Mouse (Mus musculus) stomach, postnatal 0 days (tissue): ENCODE data around the gene Ifitm6. TPM values are rescaled to one million over a fixed set of nuclear protein-coding genes. Genes with fewer than 3 reads are reported as not detected.
"Not testable (repeated sequence)": the region's sequence is repeated elsewhere in the genome, so short reads cannot be mapped to it uniquely, and the experiment has no call there.

ENCODE experiments used
- ATAC-seq: fragments of 200-750 bp; cut with Nextera tagmentation; 2 replicates; pipeline ENCODE4 v1.8.0; 2017; ENCODE audit not compliant: low FRiP score, low TSS enrichment
- DNase-seq: peaks from one replicate; pipeline ENCODE4 v3.0.0-alpha.2; 2016; ENCODE audit warnings: low spot score
- H3K27ac ChIP-seq: fragments of 300-500 bp; sonication (generic); replicated peaks from 2 replicates; pipeline ENCODE4 v1.5.1; 2014; ENCODE audit warnings: mild to moderate bottlenecking, control low read depth
- H3K27me3 ChIP-seq: fragments of 300-500 bp; sonication (generic); 2 replicates; pipeline ENCODE4 v1.6.1; 2014; ENCODE audit warnings: low read length; ENCODE audit not compliant: control insufficient read depth, insufficient read depth
- H3K36me3 ChIP-seq: fragments of 300-500 bp; sonication (generic); 2 replicates; pipeline ENCODE4 v1.6.1; 2014; ENCODE audit warnings: low read length, mixed read lengths; ENCODE audit not compliant: control insufficient read depth, insufficient read depth
- H3K4me1 ChIP-seq: fragments of 300-500 bp; sonication (generic); replicated peaks from 2 replicates; pipeline ENCODE4 v1.6.1; 2014; ENCODE audit warnings: antibody characterized with exemption; ENCODE audit not compliant: control insufficient read depth, insufficient read depth
- H3K4me2 ChIP-seq: fragments of 300-500 bp; sonication (generic); replicated peaks from 2 replicates; pipeline ENCODE4 v1.6.1; 2014; ENCODE audit warnings: low read depth, mild to moderate bottlenecking, control low read depth, moderate library complexity
- H3K4me3 ChIP-seq: fragments of 300-500 bp; sonication (generic); 2 replicates; pipeline ENCODE4 v1.5.1; 2014; ENCODE audit warnings: low read depth, low read length, control low read depth
- H3K9ac ChIP-seq: fragments of 300-500 bp; sonication (generic); 2 replicates; pipeline ENCODE4 v1.6.1; 2014; ENCODE audit warnings: mild to moderate bottlenecking, low read length, control low read depth, mixed read lengths
- H3K9me3 ChIP-seq: fragments of 300-500 bp; sonication (generic); 2 replicates; pipeline ENCODE4 v1.6.1; 2016; ENCODE audit warnings: low read length; ENCODE audit not compliant: control insufficient read depth
- CTCF ChIP-seq: IDR thresholded peaks from 2 replicates; pipeline ENCODE4 v1.5.1; 2016; ENCODE audit warnings: antibody characterized with exemption, low read depth, mild to moderate bottlenecking, moderate library complexity
- EP300 ChIP-seq: optimal IDR thresholded peaks from 2 replicates; pipeline ENCODE3; 2016; ENCODE audit warnings: antibody characterized with exemption
- WGBS: fragments of 180-500 bp; shearing (Covaris S2); extraction: QIAGEN DNeasy Blood & Tissue Kit; methylation state at CpG from one replicate; pipeline ENCODE4 v1.1.7; 2014; 5-methylcytosine and 5-hydroxymethylcytosine counted together
- polyA plus RNA-seq: library from polyadenylated mRNA; unstranded; fragments of >200 nt; fragmentation: Nextera tagmentation; extraction: Ambion mirVana; gene quantifications from 2 replicates; pipeline ENCODE4 v1.2.1, GENCODE M21; 2015

The Ifitm6 gene
- polyA plus RNA-seq, 1 experiment from 2014 or later = 0.40 TPM

DNA sequence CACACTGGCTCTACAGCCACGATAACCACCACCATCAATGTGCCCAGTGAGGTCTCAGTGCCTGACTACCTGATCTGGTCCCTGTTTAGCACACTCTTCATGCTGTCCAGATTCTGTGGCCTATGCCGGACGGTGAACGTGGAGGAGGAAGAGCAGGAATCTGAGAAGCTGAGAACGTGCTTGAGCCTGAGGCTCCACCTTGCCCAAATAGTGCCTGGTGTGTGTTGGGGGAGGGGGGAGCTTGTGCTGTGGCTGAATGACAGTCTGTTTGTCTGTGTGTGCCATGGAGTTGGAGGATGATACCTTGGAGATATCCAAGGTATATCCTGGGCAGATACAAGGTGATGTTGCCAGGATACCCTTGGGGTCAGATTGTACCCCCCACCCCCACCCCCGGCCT, 27.5 kb downstream of the Ifitm6 start:
- Histone ChIP-seq H3K27ac (no peak overlapping the region), H3K9ac (no peak overlapping the region), H3K4me3 (no peak overlapping the region), H3K4me2 (no peak overlapping the region), H3K4me1 (no peaks in the 10 kb centered on the region; the same call in 1 of the 2 replicates), H3K36me3 (no peaks in the 10 kb centered on the region), H3K9me3 (no peaks in the 10 kb centered on the region), H3K27me3 (no peaks in the 10 kb centered on the region)
- ATAC-seq (peak; percentile 66), DNase-seq (peak; percentile 47)
- TF ChIP-seq EP300 = no peak
- TF ChIP-seq CTCF = no peak
- 40% methylated on average over 6 of the region's 6 CpGs for WGBS

DNA sequence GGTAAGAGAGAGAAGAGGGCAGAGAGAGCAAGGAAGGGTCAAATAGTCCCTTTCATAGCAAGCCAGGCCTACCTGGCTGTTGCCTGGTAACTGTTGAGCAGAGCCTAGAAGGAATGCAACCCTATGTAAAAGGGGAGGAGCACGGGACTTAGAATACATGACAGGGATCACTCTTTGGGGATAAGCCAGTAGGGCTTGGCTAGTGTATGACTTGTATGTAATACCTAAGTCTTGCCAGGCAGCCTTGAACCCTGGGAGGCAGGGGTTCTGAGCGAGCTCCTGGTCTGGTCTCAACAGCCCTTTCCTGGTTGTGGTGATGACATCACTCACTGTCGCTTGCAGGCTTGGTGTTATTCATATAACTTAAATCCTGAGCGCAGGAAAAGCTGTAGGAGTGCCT, 28.7 kb downstream of the Ifitm6 start:
- no peaks in the 10 kb centered on the region for H3K36me3 ChIP-seq
- H3K4me1 ChIP-seq = no peaks in the 10 kb centered on the region; the same call in 1 of the 2 replicates
- WGBS = 78% methylated on average over 4 of the region's 4 CpGs
- no peak for ATAC-seq
- H3K9me3 ChIP-seq = no peaks in the 10 kb centered on the region
- no peak overlapping the region for H3K4me2 ChIP-seq
- H3K27ac ChIP-seq = no peak overlapping the region
- DNase-seq = no peak
- H3K27me3 ChIP-seq = no peaks in the 10 kb centered on the region
- TF ChIP-seq CTCF (no peak), EP300 (no peak)
- no peak overlapping the region for H3K4me3 ChIP-seq
- H3K9ac ChIP-seq = no peak overlapping the region

- no peak overlapping the region for H3K4me3 ChIP-seq
- H3K9ac ChIP-seq = no peak overlapping the region
- no peak for TF ChIP-seq CTCF
- no peak for TF ChIP-seq EP300
- H3K27me3 ChIP-seq = no peaks in the 10 kb centered on the region
- no peaks in the 10 kb centered on the region for H3K36me3 ChIP-seq
- ATAC-seq (no peak), DNase-seq (no peak)
- no peak overlapping the region for H3K4me2 ChIP-seq
- WGBS = 64% methylated on average over 17 of the region's 17 CpGs
- no peaks in the 10 kb centered on the region; the same call in 1 of the 2 replicates for H3K4me1 ChIP-seq
- no peaks in the 10 kb centered on the region for H3K9me3 ChIP-seq
- no peak overlapping the region for H3K27ac ChIP-seq
Observed at GRCm38 (mm10) chr7:140987182-140988138, 30.3 kb downstream of the Ifitm6 start.

GRCm38 (mm10) chr7:140982971-140983370, 34.8 kb downstream of the Ifitm6 start:
- Histone ChIP-seq H3K4me1 (no peaks in the 10 kb centered on the region), H3K27me3 (no peaks in the 10 kb centered on the region), H3K36me3 (no peaks in the 10 kb centered on the region), H3K27ac (no peak overlapping the region), H3K9me3 (no peaks in the 10 kb centered on the region), H3K4me3 (no peak overlapping the region), H3K9ac (no peak overlapping the region), H3K4me2 (no peak overlapping the region)
- no peak for ATAC-seq
- DNase-seq = no peak
- no peak for TF ChIP-seq EP300
- TF ChIP-seq CTCF = no peak
- whole genome bisulfite sequencing = 89% methylated on average over 7 of the region's 7 CpGs

DNA sequence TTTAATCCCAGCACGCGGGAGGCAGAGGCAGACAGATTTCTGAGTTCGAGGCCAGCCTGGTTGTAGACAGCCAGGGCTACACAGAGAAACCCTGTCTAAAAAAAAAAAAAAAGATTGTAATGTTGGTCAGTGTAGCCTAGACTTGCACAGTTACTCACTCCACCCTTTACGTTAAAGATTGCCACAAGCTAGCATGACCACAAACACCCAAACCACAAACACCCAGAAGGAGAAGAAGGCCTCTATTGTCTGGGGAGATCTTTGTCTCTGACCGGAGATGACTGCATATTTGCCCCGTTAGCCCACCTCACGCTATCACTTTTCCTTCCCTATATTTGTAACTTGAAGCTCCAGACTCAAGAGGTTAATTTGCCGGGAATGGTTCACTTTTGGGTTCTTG, 36.0 kb downstream of the Ifitm6 start:
- Histone ChIP-seq H3K9me3 (no peaks in the 10 kb centered on the region), H3K27ac (no peak overlapping the region), H3K4me1 (no peaks in the 10 kb centered on the region), H3K4me3 (no peak overlapping the region), H3K4me2 (no peak overlapping the region), H3K27me3 (no peaks in the 10 kb centered on the region), H3K36me3 (no peaks in the 10 kb centered on the region), H3K9ac (no peak overlapping the region)
- ATAC-seq = no peak
- no peak for TF ChIP-seq CTCF
- no peak for TF ChIP-seq EP300
- 86% methylated on average over 8 of the region's 8 CpGs for WGBS
- DNase-seq = no peak

DNA sequence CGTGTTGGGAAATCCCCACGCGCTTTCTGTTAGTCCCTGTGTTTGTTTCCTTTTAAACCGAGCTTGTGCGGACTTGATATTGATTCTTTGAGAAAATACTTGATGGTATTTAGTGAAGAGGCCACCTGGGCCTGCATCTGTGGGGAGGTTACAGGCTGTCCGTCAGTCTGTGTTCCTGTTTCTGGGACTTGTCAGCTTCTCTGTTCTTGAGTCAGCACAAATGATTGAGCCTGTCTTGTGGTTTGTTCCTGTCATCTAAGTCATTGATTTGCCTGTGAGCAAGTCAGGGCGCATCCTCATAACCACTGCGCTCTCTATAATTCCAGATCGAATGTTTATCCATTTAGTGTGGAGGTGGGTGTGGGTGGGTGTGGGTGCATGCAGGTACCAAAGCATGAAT, 41.0 kb downstream of the Ifitm6 start:
- H3K36me3 ChIP-seq, H3K4me3 ChIP-seq, ATAC-seq, H3K4me2 ChIP-seq, H3K9me3 ChIP-seq, H3K27me3 ChIP-seq, H3K27ac ChIP-seq, DNase-seq, H3K4me1 ChIP-seq, H3K9ac ChIP-seq: not testable (repeated sequence)
- 80% methylated on average over 9 of the region's 9 CpGs for WGBS
